Mouse (Mus musculus) neural tube, embryonic 14.5 days (tissue): ENCODE results near the gene Cnn3. TPM values are rescaled to one million over a fixed set of nuclear protein-coding genes. Genes with fewer than 3 reads are reported as not detected.

Experiments
- ATAC-seq: fragments of 200-750 bp; cut with Nextera tagmentation; 2 replicates; pipeline ENCODE4 v1.8.0; 2017; ENCODE audit warnings: low read depth, mild to moderate bottlenecking, moderate TSS enrichment, moderate library complexity
- H3K27ac ChIP-seq: fragments of 300-500 bp; sonication (generic); 2 replicates; pipeline ENCODE4 v1.5.1; 2014; ENCODE audit warnings: low read depth, mild to moderate bottlenecking, control low read depth, low read length, moderate library complexity, mixed read lengths
- H3K27me3 ChIP-seq: fragments of 300-500 bp; sonication (generic); 2 replicates; pipeline ENCODE4 v1.6.1; 2014; ENCODE audit warnings: low read length; ENCODE audit not compliant: control insufficient read depth, insufficient read depth
- H3K36me3 ChIP-seq: fragments of 300-500 bp; sonication (generic); 2 replicates; pipeline ENCODE4 v1.6.1; 2014; ENCODE audit warnings: low read length, mixed read lengths; ENCODE audit not compliant: control insufficient read depth, insufficient read depth
- H3K4me1 ChIP-seq: fragments of 300-500 bp; sonication (generic); 2 replicates; pipeline ENCODE4 v1.6.1; 2014; ENCODE audit warnings: low read length; ENCODE audit not compliant: control insufficient read depth, insufficient read depth
- H3K4me2 ChIP-seq: fragments of 300-500 bp; sonication (generic); 2 replicates; pipeline ENCODE4 v1.6.1; 2014; ENCODE audit warnings: mild to moderate bottlenecking, low read depth, low read length, control low read depth
- H3K4me3 ChIP-seq: fragments of 300-500 bp; sonication (generic); 2 replicates; pipeline ENCODE4 v1.5.1; 2014; ENCODE audit warnings: low read depth, low read length, control low read depth, mixed read lengths
- H3K9ac ChIP-seq: fragments of 300-500 bp; sonication (generic); replicated peaks from 2 replicates; pipeline ENCODE4 v1.6.1; 2014; ENCODE audit warnings: low read depth, mild to moderate bottlenecking, control low read depth, low read length, mixed read lengths
- H3K9me3 ChIP-seq: fragments of 300-500 bp; sonication (generic); 2 replicates; pipeline ENCODE4 v1.6.1; 2016; ENCODE audit warnings: low read length; ENCODE audit not compliant: control insufficient read depth
- WGBS: fragments of 180-500 bp; shearing (Covaris S2); extraction: QIAGEN DNeasy Blood & Tissue Kit; methylation state at CpG from one replicate; pipeline ENCODE4 v1.1.7; 2014; 5-methylcytosine and 5-hydroxymethylcytosine counted together
- polyA plus RNA-seq: library from polyadenylated mRNA; unstranded; fragments of >200 nt; fragmentation: Nextera tagmentation; extraction: Ambion mirVana; gene quantifications from 2 replicates; pipeline ENCODE4 v1.2.1, GENCODE M21; 2014

Gene Cnn3
- polyA plus RNA-seq, 1 experiment from 2014 or later: 409 TPM

GRCm38 (mm10) chr3:121416171-121417154 lies 9.8 kb upstream of the Cnn3 start:
- no peak overlapping the region for H3K4me3 ChIP-seq
- ATAC-seq: no peak
- H3K36me3 ChIP-seq: no peaks in the 10 kb centered on the region
- 68% methylated on average over 5 of the region's 5 CpGs for WGBS
- H3K27me3 ChIP-seq: no peaks in the 10 kb centered on the region
- H3K9ac ChIP-seq: no peak overlapping the region
- no peaks in the 10 kb centered on the region for H3K9me3 ChIP-seq
- no peak overlapping the region for H3K4me2 ChIP-seq
- H3K27ac ChIP-seq: no peak overlapping the region
- no peaks in the 10 kb centered on the region for H3K4me1 ChIP-seq

GRCm38 (mm10) chr3:121417379-121418250 lies 8.7 kb upstream of the Cnn3 start:
- H3K9me3 ChIP-seq: no peaks in the 10 kb centered on the region
- no peak for ATAC-seq
- no peaks in the 10 kb centered on the region for H3K4me1 ChIP-seq
- H3K27ac ChIP-seq: no peak overlapping the region
- H3K9ac ChIP-seq: no peak overlapping the region
- H3K4me2 ChIP-seq: no peak overlapping the region
- no peaks in the 10 kb centered on the region for H3K36me3 ChIP-seq
- WGBS: 51% methylated on average over 14 of the region's 14 CpGs
- H3K4me3 ChIP-seq: no peak overlapping the region
- H3K27me3 ChIP-seq: no peaks in the 10 kb centered on the region

GRCm38 (mm10) chr3:121418251-121418601 lies 8.1 kb upstream of the Cnn3 start:
- Histone ChIP-seq H3K27ac (no peak overlapping the region), H3K4me1 (no peaks in the 10 kb centered on the region), H3K36me3 (no peaks in the 10 kb centered on the region), H3K4me2 (no peak overlapping the region), H3K4me3 (no peak overlapping the region), H3K27me3 (no peaks in the 10 kb centered on the region), H3K9me3 (no peaks in the 10 kb centered on the region), H3K9ac (no peak overlapping the region)
- ATAC-seq: no peak
- WGBS: 23% methylated on average over 6 of the region's 6 CpGs

- no peak for ATAC-seq
- no peaks in the 10 kb centered on the region for H3K4me1 ChIP-seq
- 61% methylated on average over 9 of the region's 9 CpGs for WGBS
These were observed 7.4 kb upstream of the Cnn3 start for GRCm38 (mm10) chr3:121418850-121419435.

GRCm38 (mm10) chr3:121422405-121422804 lies 3.9 kb upstream of the Cnn3 start:
- WGBS: 81% methylated on average over 8 of the region's 8 CpGs
- no peak for ATAC-seq
- H3K27ac ChIP-seq: no peak overlapping the region
- no peaks in the 10 kb centered on the region for H3K9me3 ChIP-seq
- H3K4me3 ChIP-seq: no peak overlapping the region
- H3K4me1 ChIP-seq: 0 out of 2 replicates have a peak, but pooled peaks cover 4% of the 10 kb centered on the region
- H3K36me3 ChIP-seq: no peaks in the 10 kb centered on the region
- no peak overlapping the region for H3K4me2 ChIP-seq
- H3K27me3 ChIP-seq: no peaks in the 10 kb centered on the region
- no peak overlapping the region for H3K9ac ChIP-seq

More at GRCm38 (mm10) chr3:121418850-121419435, 7.4 kb upstream of the Cnn3 start:
- H3K27me3 ChIP-seq: no peaks in the 10 kb centered on the region
- H3K27ac ChIP-seq: no peak overlapping the region
- H3K4me3 ChIP-seq: no peak overlapping the region
- H3K4me2 ChIP-seq: no peak overlapping the region
- no peaks in the 10 kb centered on the region for H3K9me3 ChIP-seq
- no peaks in the 10 kb centered on the region for H3K36me3 ChIP-seq
- no peak overlapping the region for H3K9ac ChIP-seq

GRCm38 (mm10) chr3:121426621-121427519 lies 573 bp downstream of the Cnn3 start:
- Histone ChIP-seq H3K4me3 (peak overlapping the region; percentile 88), H3K4me2 (peak overlapping the region; percentile 86), H3K4me1 (peaks cover 35% of the 10 kb centered on the region), H3K27me3 (no peaks in the 10 kb centered on the region), H3K9me3 (no peaks in the 10 kb centered on the region), H3K9ac (peak overlapping the region; percentile 98), H3K27ac (peak overlapping the region; percentile 96), H3K36me3 (no peaks in the 10 kb centered on the region)
- under 1% methylated on average over 78 of the region's 93 CpGs for WGBS
- ATAC-seq: peak; percentile 79

GRCm38 (mm10) chr3:121427520-121427908 lies 1.2 kb downstream of the Cnn3 start:
- peak overlapping the region; percentile 86 for H3K4me2 ChIP-seq
- H3K27ac ChIP-seq: peak overlapping the region; percentile 96
- no peaks in the 10 kb centered on the region for H3K27me3 ChIP-seq
- H3K9me3 ChIP-seq: no peaks in the 10 kb centered on the region
- H3K4me3 ChIP-seq: peak overlapping the region; percentile 88
- peak overlapping the region; percentile 98 for H3K9ac ChIP-seq
- peak; percentile 68 for ATAC-seq
- WGBS: under 1% methylated on average over 13 of the region's 13 CpGs
- H3K36me3 ChIP-seq: no peaks in the 10 kb centered on the region
- peaks cover 37% of the 10 kb centered on the region for H3K4me1 ChIP-seq

GRCm38 (mm10) chr3:121428230-121428629 lies 1.9 kb downstream of the Cnn3 start:
- H3K4me2 ChIP-seq: peak overlapping the region; percentile 86
- no peaks in the 10 kb centered on the region for H3K27me3 ChIP-seq
- H3K4me3 ChIP-seq: peak overlapping the region; percentile 88
- no peaks in the 10 kb centered on the region for H3K9me3 ChIP-seq
- H3K27ac ChIP-seq: peak overlapping the region; percentile 96
- H3K9ac ChIP-seq: peak overlapping the region; percentile 98
- no peak for ATAC-seq
- H3K4me1 ChIP-seq: peaks cover 37% of the 10 kb centered on the region
- H3K36me3 ChIP-seq: no peaks in the 10 kb centered on the region
- 6% methylated on average over 8 of the region's 8 CpGs for WGBS
